Mouse (Mus musculus): ENCODE measurements around the gene Bves. TPM values are rescaled to one million over a fixed set of nuclear protein-coding genes. Genes with fewer than 3 reads are reported as not detected.
"Not testable (repeated sequence)": the region's sequence is repeated elsewhere in the genome, so short reads cannot be mapped to it uniquely, and the experiment has no call there.

The Bves gene
- polyA plus RNA-seq, 1 experiment from 2014 or later, result 2.7 TPM

GRCm38 (mm10) chr10:45324159-45324558 is 11.4 kb upstream of the Bves start:
- Histone ChIP-seq H3K4me1 (ENCODE audit: control insufficient read depth, insufficient read depth, low read length) (no peaks in the 10 kb centered on the region), H3K9me3 (replicated peaks; ENCODE audit: control insufficient read depth, low read length) (no peaks in the 10 kb centered on the region), H3K36me3 (replicated peaks; ENCODE audit: control insufficient read depth, insufficient read depth, low read depth, low read length) (no peaks in the 10 kb centered on the region), H3K27ac (replicated peaks; ENCODE audit: low read depth, low read length) (no peak overlapping the region), H3K9ac (replicated peaks; ENCODE audit: low read length) (no peak overlapping the region), H3K27me3 (ENCODE audit: control insufficient read depth, insufficient read depth, low read length) (no peaks in the 10 kb centered on the region), H3K4me2 (ENCODE audit: low read depth, low read length) (no peak overlapping the region), H3K4me3 (ENCODE audit: low read depth, low read length) (no peak overlapping the region)
- WGBS, result 62% methylated on average over 1 of the region's 1 CpGs
- DNase-seq (ENCODE audit: low spot score) (no peak), ATAC-seq (replicated peaks; ENCODE audit: insufficient number of reproducible peaks, low FRiP score, low TSS enrichment, low read depth) (no peak)

DNA sequence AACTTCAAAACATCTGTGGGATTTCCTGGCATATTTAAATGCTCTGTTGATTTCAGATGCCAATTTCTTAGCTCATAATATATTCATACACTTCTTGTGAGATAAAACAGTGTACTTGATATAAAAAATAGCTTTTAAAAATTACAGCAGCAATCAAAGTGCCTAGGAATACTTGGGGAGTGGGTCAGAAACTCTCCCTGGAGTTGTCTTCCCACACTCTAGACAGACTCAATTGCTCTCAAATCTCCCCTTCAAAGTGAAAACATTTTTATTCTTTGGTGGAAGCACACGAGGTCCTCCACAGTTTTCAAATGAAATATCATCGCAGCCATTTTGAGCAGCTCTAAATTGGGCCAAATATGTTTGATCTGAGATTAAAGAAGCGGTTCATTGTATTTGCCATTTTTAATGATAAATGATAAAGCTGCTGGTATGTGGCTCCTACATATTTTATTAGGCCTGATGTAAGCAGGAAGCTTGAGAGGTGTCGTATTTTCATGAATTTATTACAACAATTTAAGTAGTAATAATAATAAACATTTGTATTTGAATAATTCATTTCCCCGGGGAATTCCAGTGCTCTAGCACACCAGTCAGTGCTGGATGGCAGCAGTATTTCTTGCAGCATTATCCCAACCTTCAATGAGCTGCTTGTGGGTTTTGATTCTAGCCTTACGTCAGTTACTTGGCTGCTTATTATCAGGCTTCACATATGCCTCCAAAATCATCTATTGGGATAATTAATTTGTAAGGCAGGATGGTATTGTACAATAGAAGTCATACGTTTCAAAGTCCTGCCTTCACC is 7.2 kb upstream of the Bves start:
- ATAC-seq (replicated peaks; ENCODE audit: insufficient number of reproducible peaks, low FRiP score, low TSS enrichment, low read depth) (no peak), DNase-seq (ENCODE audit: low spot score) (no peak)
- H3K36me3 ChIP-seq (replicated peaks; ENCODE audit: control insufficient read depth, insufficient read depth, low read depth, low read length), result no peaks in the 10 kb centered on the region
- no peak overlapping the region for H3K4me3 ChIP-seq (ENCODE audit: low read depth, low read length)
- WGBS, result 76% methylated on average over 7 of the region's 7 CpGs
- H3K4me2 ChIP-seq (ENCODE audit: low read depth, low read length), result no peak overlapping the region
- no peaks in the 10 kb centered on the region for H3K4me1 ChIP-seq (ENCODE audit: control insufficient read depth, insufficient read depth, low read length)
- H3K27ac ChIP-seq (replicated peaks; ENCODE audit: low read depth, low read length), result no peak overlapping the region
- H3K9me3 ChIP-seq (replicated peaks; ENCODE audit: control insufficient read depth, low read length), result no peaks in the 10 kb centered on the region
- H3K9ac ChIP-seq (replicated peaks; ENCODE audit: low read length), result no peak overlapping the region
- H3K27me3 ChIP-seq (ENCODE audit: control insufficient read depth, insufficient read depth, low read length), result no peaks in the 10 kb centered on the region

- ATAC-seq (replicated peaks; ENCODE audit: insufficient number of reproducible peaks, low FRiP score, low TSS enrichment, low read depth) (peak; percentile 64; the same call in 1 of the 2 replicates), DNase-seq (ENCODE audit: low spot score) (no peak)
- H3K4me3 ChIP-seq (ENCODE audit: low read depth, low read length), result peak overlapping the region; percentile 70
- no peak overlapping the region for H3K9ac ChIP-seq (replicated peaks; ENCODE audit: low read length)
- H3K4me1 ChIP-seq (ENCODE audit: control insufficient read depth, insufficient read depth, low read length), result no peaks in the 10 kb centered on the region
- H3K4me2 ChIP-seq (ENCODE audit: low read depth, low read length), result no peak overlapping the region
- no peaks in the 10 kb centered on the region for H3K9me3 ChIP-seq (replicated peaks; ENCODE audit: control insufficient read depth, low read length)
- no peak overlapping the region for H3K27ac ChIP-seq (replicated peaks; ENCODE audit: low read depth, low read length)
- no peaks in the 10 kb centered on the region for H3K36me3 ChIP-seq (replicated peaks; ENCODE audit: control insufficient read depth, insufficient read depth, low read depth, low read length)
- H3K27me3 ChIP-seq (ENCODE audit: control insufficient read depth, insufficient read depth, low read length), result peaks cover 9% of the 10 kb centered on the region
- 17% methylated on average over 7 of the region's 7 CpGs for WGBS
These were observed 647 bp upstream of the Bves start for GRCm38 (mm10) chr10:45334925-45335324.

- Histone ChIP-seq H3K4me3 (ENCODE audit: low read depth, low read length) (no peak overlapping the region), H3K4me2 (ENCODE audit: low read depth, low read length) (no peak overlapping the region), H3K9ac (replicated peaks; ENCODE audit: low read length) (no peak overlapping the region), H3K27ac (replicated peaks; ENCODE audit: low read depth, low read length) (no peak overlapping the region), H3K27me3 (ENCODE audit: control insufficient read depth, insufficient read depth, low read length) (peaks cover 9% of the 10 kb centered on the region), H3K36me3 (replicated peaks; ENCODE audit: control insufficient read depth, insufficient read depth, low read depth, low read length) (no peaks in the 10 kb centered on the region), H3K4me1 (ENCODE audit: control insufficient read depth, insufficient read depth, low read length) (no peaks in the 10 kb centered on the region), H3K9me3 (replicated peaks; ENCODE audit: control insufficient read depth, low read length) (no peaks in the 10 kb centered on the region)
- ATAC-seq (replicated peaks; ENCODE audit: insufficient number of reproducible peaks, low FRiP score, low TSS enrichment, low read depth) (no peak), DNase-seq (ENCODE audit: low spot score) (no peak)
- 75% methylated on average over 7 of the region's 7 CpGs for WGBS
These were observed 3.5 kb downstream of the Bves start for GRCm38 (mm10) chr10:45339106-45339505.

- Histone ChIP-seq H3K4me3 (ENCODE audit: low read depth, low read length) (no peak overlapping the region), H3K27me3 (ENCODE audit: control insufficient read depth, insufficient read depth, low read length) (no peaks in the 10 kb centered on the region), H3K36me3 (replicated peaks; ENCODE audit: control insufficient read depth, insufficient read depth, low read depth, low read length) (no peaks in the 10 kb centered on the region), H3K4me2 (ENCODE audit: low read depth, low read length) (no peak overlapping the region), H3K9ac (replicated peaks; ENCODE audit: low read length) (no peak overlapping the region), H3K4me1 (ENCODE audit: control insufficient read depth, insufficient read depth, low read length) (no peaks in the 10 kb centered on the region), H3K27ac (replicated peaks; ENCODE audit: low read depth, low read length) (no peak overlapping the region), H3K9me3 (replicated peaks; ENCODE audit: control insufficient read depth, low read length) (no peaks in the 10 kb centered on the region)
- ATAC-seq (replicated peaks; ENCODE audit: insufficient number of reproducible peaks, low FRiP score, low TSS enrichment, low read depth) (no peak), DNase-seq (ENCODE audit: low spot score) (peak; percentile 19)
- 83% methylated on average over 4 of the region's 4 CpGs for WGBS
These were observed 8.8 kb downstream of the Bves start for GRCm38 (mm10) chr10:45344381-45344780.

GRCm38 (mm10) chr10:45345217-45345616 is 9.6 kb downstream of the Bves start:
- no peak overlapping the region for H3K4me2 ChIP-seq (ENCODE audit: low read depth, low read length)
- WGBS, result 71% methylated on average over 9 of the region's 9 CpGs
- no peaks in the 10 kb centered on the region for H3K4me1 ChIP-seq (ENCODE audit: control insufficient read depth, insufficient read depth, low read length)
- H3K36me3 ChIP-seq (replicated peaks; ENCODE audit: control insufficient read depth, insufficient read depth, low read depth, low read length), result no peaks in the 10 kb centered on the region
- DNase-seq (ENCODE audit: low spot score) (no peak), ATAC-seq (replicated peaks; ENCODE audit: insufficient number of reproducible peaks, low FRiP score, low TSS enrichment, low read depth) (no peak)
- no peak overlapping the region for H3K4me3 ChIP-seq (ENCODE audit: low read depth, low read length)
- H3K9ac ChIP-seq (replicated peaks; ENCODE audit: low read length), result no peak overlapping the region
- no peak overlapping the region for H3K27ac ChIP-seq (replicated peaks; ENCODE audit: low read depth, low read length)
- no peaks in the 10 kb centered on the region for H3K27me3 ChIP-seq (ENCODE audit: control insufficient read depth, insufficient read depth, low read length)
- H3K9me3 ChIP-seq (replicated peaks; ENCODE audit: control insufficient read depth, low read length), result no peaks in the 10 kb centered on the region

DNA sequence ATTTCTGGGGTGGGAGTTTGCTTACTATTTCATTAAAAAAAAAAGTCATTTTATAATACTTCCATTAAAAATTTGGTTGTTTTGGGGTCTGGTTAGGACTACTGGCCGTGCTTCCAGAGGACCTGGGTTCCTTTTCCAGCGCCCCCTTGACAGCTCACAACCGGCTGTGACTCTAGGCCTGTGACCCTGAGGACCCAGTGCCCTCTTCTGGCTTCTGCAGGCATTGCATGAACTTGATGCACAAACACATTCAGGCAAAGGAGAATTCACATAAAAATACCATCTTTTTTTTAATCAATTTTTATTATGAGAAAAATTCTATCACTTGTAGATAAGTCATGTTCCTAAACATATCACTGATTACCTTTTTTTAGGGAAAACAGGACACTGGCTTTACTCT is 12.6 kb downstream of the Bves start:
- 81% methylated on average over 3 of the region's 3 CpGs for WGBS
- H3K4me3 ChIP-seq (ENCODE audit: low read depth, low read length); H3K4me2 ChIP-seq (ENCODE audit: low read depth, low read length); DNase-seq (ENCODE audit: low spot score); H3K9me3 ChIP-seq (replicated peaks; ENCODE audit: control insufficient read depth, low read length); H3K27ac ChIP-seq (replicated peaks; ENCODE audit: low read depth, low read length); ATAC-seq (replicated peaks; ENCODE audit: insufficient number of reproducible peaks, low FRiP score, low TSS enrichment, low read depth); H3K27me3 ChIP-seq (ENCODE audit: control insufficient read depth, insufficient read depth, low read length); H3K4me1 ChIP-seq (ENCODE audit: control insufficient read depth, insufficient read depth, low read length); H3K9ac ChIP-seq (replicated peaks; ENCODE audit: low read length); H3K36me3 ChIP-seq (replicated peaks; ENCODE audit: control insufficient read depth, insufficient read depth, low read depth, low read length): not testable (repeated sequence)

DNA sequence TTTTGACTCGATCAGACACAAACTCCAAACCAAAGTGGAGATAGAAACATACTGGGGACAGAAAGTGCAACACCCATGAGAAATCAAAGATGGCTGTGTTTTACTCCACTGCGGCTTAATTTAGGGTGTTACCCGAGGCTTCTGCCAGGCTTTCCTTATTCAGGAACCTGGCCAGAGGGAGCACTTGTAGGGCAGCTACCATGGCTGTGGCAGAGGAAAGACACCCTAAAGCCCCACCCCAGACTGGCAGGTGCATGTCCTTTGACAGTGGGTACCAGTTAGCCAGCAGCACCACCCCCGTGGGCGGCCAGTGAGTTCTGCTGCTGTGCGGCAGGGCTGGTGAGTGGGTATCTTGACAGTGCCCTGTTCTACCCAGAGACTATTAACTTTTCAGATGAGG is 20.5 kb downstream of the Bves start:
- Histone ChIP-seq H3K9ac (replicated peaks; ENCODE audit: low read length) (no peak overlapping the region), H3K36me3 (replicated peaks; ENCODE audit: control insufficient read depth, insufficient read depth, low read depth, low read length) (no peaks in the 10 kb centered on the region), H3K4me2 (ENCODE audit: low read depth, low read length) (no peak overlapping the region), H3K4me1 (ENCODE audit: control insufficient read depth, insufficient read depth, low read length) (no peaks in the 10 kb centered on the region), H3K27ac (replicated peaks; ENCODE audit: low read depth, low read length) (no peak overlapping the region), H3K9me3 (replicated peaks; ENCODE audit: control insufficient read depth, low read length) (no peaks in the 10 kb centered on the region), H3K4me3 (ENCODE audit: low read depth, low read length) (no peak overlapping the region), H3K27me3 (ENCODE audit: control insufficient read depth, insufficient read depth, low read length) (no peaks in the 10 kb centered on the region)
- ATAC-seq (replicated peaks; ENCODE audit: insufficient number of reproducible peaks, low FRiP score, low TSS enrichment, low read depth), result no peak
- WGBS, result 90% methylated on average over 6 of the region's 6 CpGs
- no peak for DNase-seq (ENCODE audit: low spot score)

All from embryonic facial prominence, embryonic 11.5 days (tissue).